Mouse (Mus musculus): Measurements from ENCODE around the gene Itga3.

DNA sequence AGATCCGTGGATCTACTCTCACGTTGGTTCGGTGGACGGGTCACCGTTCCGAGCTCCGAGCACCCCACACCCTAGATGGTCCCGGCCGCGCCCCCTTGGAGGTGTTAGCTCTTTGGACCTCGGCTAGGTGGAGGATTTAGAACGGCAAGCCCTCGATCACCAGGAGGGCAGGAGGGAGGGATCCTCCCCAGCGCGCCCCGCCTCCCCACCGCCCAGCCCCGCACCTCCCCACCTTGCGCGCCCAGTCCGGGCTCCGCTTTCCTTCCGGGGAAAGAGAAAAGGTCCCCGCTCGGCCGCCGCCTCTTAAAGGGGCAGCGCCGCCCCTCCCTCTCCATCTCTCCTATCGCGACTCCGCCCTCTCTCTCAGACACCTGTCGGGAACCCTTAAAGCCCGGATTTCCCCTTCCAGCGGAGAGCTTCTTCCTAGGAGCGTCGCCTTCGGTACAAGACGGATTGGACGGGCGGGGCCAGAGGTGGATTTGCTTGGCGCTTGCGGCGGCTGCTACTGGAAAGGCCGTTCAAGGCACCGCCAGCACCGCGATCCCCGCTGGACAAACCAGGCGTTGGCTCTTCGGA lies at the start of gene Itga3:
- TF ChIP-seq CTCF (IDR thresholded peaks at IDR 0.05; ENCODE audit: low read depth, low read length) = no peak
- TF ChIP-seq POLR2A (IDR thresholded peaks at IDR 0.05; ENCODE audit: insufficient read depth, low read length) = no peak
